Mouse (Mus musculus) ES-Bruce4 (cell line): Measurements from ENCODE around the gene Rpl5.
"Not testable (repeated sequence)": the region's sequence is repeated elsewhere in the genome, so short reads cannot be mapped to it uniquely, and the experiment has no call there.

Experiments used
- CTCF ChIP-seq: IDR thresholded peaks from one replicate; pipeline ENCODE4 v1.8.1; 2011; ENCODE audit warnings: low read depth, low read length
- EP300 ChIP-seq: IDR thresholded peaks from 2 replicates; pipeline ENCODE4 v1.6.1; 2011; ENCODE audit warnings: low read depth, low read length; ENCODE audit not compliant: insufficient read depth
- POLR2A ChIP-seq: IDR thresholded peaks from one replicate; pipeline ENCODE4 v1.8.1; 2011; ENCODE audit warnings: low read length; ENCODE audit not compliant: insufficient read depth

- TF ChIP-seq CTCF, EP300, POLR2A: not testable (repeated sequence)
These were observed 38.2 kb downstream of the Rpl5 start for GRCm38 (mm10) chr5:107938483-107938882.
